Mouse (Mus musculus) CH12.LX (cell line): ENCODE results near the gene Mamstr.

Experiments
- BHLHE40 ChIP-seq: IDR thresholded peaks from 2 replicates; pipeline ENCODE4 v1.6.1; 2011; ENCODE audit warnings: mild to moderate bottlenecking, low read depth, low read length, improper control_type of control experiment
- CHD2 ChIP-seq: IDR thresholded peaks from 2 replicates; pipeline ENCODE4 v1.6.1; 2011; ENCODE audit warnings: low read length, improper control_type of control experiment
- CTCF ChIP-seq, 2 experiments: IDR thresholded peaks in 1 of 2; conservative IDR thresholded peaks in 1 of 2; 2 replicates each; pipeline ENCODE4 v1.5.1; 2011 to 2012; ENCODE audit warnings: low read depth in 2 of 2, low read length in 2 of 2, improper control_type of control experiment in 1 of 2, inconsistent platforms in 1 of 2, mild to moderate bottlenecking in 1 of 2, moderate library complexity in 1 of 2
- ELF1 ChIP-seq: IDR thresholded peaks from 2 replicates; pipeline ENCODE4 v1.6.1; 2014; ENCODE audit warnings: low read depth, mild to moderate bottlenecking, inconsistent platforms, low read length, improper control_type of control experiment
- EP300 ChIP-seq: IDR thresholded peaks from 2 replicates; pipeline ENCODE4 v1.6.1; 2011; ENCODE audit warnings: low read length, improper control_type of control experiment
- JUND ChIP-seq: conservative IDR thresholded peaks from 2 replicates; pipeline ENCODE4 v1.6.1; 2011; ENCODE audit warnings: low read depth, low read length, improper control_type of control experiment
- KAT2A ChIP-seq: IDR thresholded peaks from 2 replicates; pipeline ENCODE4 v1.6.1; 2012; ENCODE audit warnings: low read length, improper control_type of control experiment, inconsistent platforms; ENCODE audit not compliant: insufficient replicate concordance
- MAX ChIP-seq: IDR thresholded peaks from 2 replicates; pipeline ENCODE4 v1.6.1; 2011; ENCODE audit warnings: low read length, improper control_type of control experiment
- MEF2A ChIP-seq: IDR thresholded peaks from 2 replicates; pipeline ENCODE4 v1.6.1; 2014; ENCODE audit warnings: low read depth, mild to moderate bottlenecking, inconsistent platforms, low read length, improper control_type of control experiment, borderline replicate concordance
- POLR2AphosphoS2 ChIP-seq: IDR thresholded peaks from 2 replicates; pipeline ENCODE4 v1.6.1; 2011; ENCODE audit warnings: low read depth, low read length, improper control_type of control experiment
- TCF12 ChIP-seq: IDR thresholded peaks from 2 replicates; pipeline ENCODE4 v1.6.1; 2014; ENCODE audit warnings: low read depth, mild to moderate bottlenecking, inconsistent platforms, low read length, improper control_type of control experiment
- ZC3H11A ChIP-seq: IDR thresholded peaks from 2 replicates; pipeline ENCODE4 v1.6.1; 2012; ENCODE audit warnings: low read depth, mild to moderate bottlenecking, inconsistent platforms, low read length, improper control_type of control experiment

- TF ChIP-seq ELF1 (no peak; the same call in 1 of the 2 replicates), CTCF (conservative IDR thresholded peaks at IDR 0.05 in 1 of 2, IDR thresholded peaks at IDR 0.05 in 1 of 2; ENCODE audit: low read depth in 2 of 2, low read length in 2 of 2) (no peak), MEF2A (no peak), TCF12 (peak; percentile 95), CHD2 (no peak), BHLHE40 (peak; percentile 65; the same call in 1 of the 2 replicates), EP300 (no peak; the same call in 1 of the 2 replicates), KAT2A (peak; percentile 39; the same call in 1 of the 2 replicates), JUND (no peak), POLR2AphosphoS2 (no peak), MAX (peak; percentile 59; the same call in 1 of the 2 replicates), ZC3H11A (no peak)
Observed at GRCm38 (mm10) chr7:45616277-45616676, 23.5 kb upstream of the Mamstr start.
